Mouse (Mus musculus) heart, embryonic 15.5 days (tissue): ENCODE results near the gene Palld. TPM values are rescaled to one million over a fixed set of nuclear protein-coding genes. Genes with fewer than 3 reads are reported as not detected.

Experiments used
- ATAC-seq: fragments of 200-750 bp; cut with Nextera tagmentation; replicated peaks from 2 replicates; pipeline ENCODE4 v1.8.0; 2017; ENCODE audit warnings: low read depth, moderate TSS enrichment; ENCODE audit not compliant: insufficient number of reproducible peaks, insufficient read depth, low FRiP score
- H3K27ac ChIP-seq: fragments of 300-500 bp; sonication (generic); 2 replicates; pipeline ENCODE4 v1.5.1; 2015; ENCODE audit warnings: mild to moderate bottlenecking, inconsistent platforms
- H3K27me3 ChIP-seq: fragments of 300-500 bp; sonication (generic); 2 replicates; pipeline ENCODE4 v1.6.1; 2015; ENCODE audit warnings: inconsistent platforms
- H3K36me3 ChIP-seq: fragments of 300-500 bp; sonication (generic); 2 replicates; pipeline ENCODE4 v1.6.1; 2015; ENCODE audit warnings: mild to moderate bottlenecking, inconsistent platforms
- H3K4me1 ChIP-seq: fragments of 300-500 bp; sonication (generic); replicated peaks from 2 replicates; pipeline ENCODE4 v1.6.1; 2015; ENCODE audit warnings: inconsistent platforms
- H3K4me2 ChIP-seq: fragments of 300-500 bp; sonication (generic); 2 replicates; pipeline ENCODE4 v1.6.1; 2015; ENCODE audit warnings: inconsistent platforms, mild to moderate bottlenecking, moderate library complexity
- H3K4me3 ChIP-seq: fragments of 300-500 bp; sonication (generic); 2 replicates; pipeline ENCODE4 v1.5.1; 2015; ENCODE audit warnings: mild to moderate bottlenecking, inconsistent platforms
- H3K9ac ChIP-seq: fragments of 300-500 bp; sonication (generic); 2 replicates; pipeline ENCODE4 v1.6.1; 2015; ENCODE audit warnings: mild to moderate bottlenecking, inconsistent platforms
- H3K9me3 ChIP-seq: fragments of 300-500 bp; sonication (generic); replicated peaks from 2 replicates; pipeline ENCODE4 v1.6.1; 2016; ENCODE audit warnings: inconsistent platforms
- WGBS: fragments of 180-500 bp; shearing (Covaris S2); methylation state at CpG from one replicate; pipeline ENCODE4 v1.1.7; 2015; ENCODE audit warnings: mixed read lengths; 5-methylcytosine and 5-hydroxymethylcytosine counted together
- polyA plus RNA-seq: library from polyadenylated mRNA; unstranded; fragments of >200 nt; fragmentation: Nextera tagmentation; extraction: Ambion mirVana; gene quantifications from 2 replicates; pipeline ENCODE4 v1.2.1, GENCODE M21; 2015

Palld gene
- polyA plus RNA-seq, 1 experiment from 2014 or later, result 173 TPM

DNA sequence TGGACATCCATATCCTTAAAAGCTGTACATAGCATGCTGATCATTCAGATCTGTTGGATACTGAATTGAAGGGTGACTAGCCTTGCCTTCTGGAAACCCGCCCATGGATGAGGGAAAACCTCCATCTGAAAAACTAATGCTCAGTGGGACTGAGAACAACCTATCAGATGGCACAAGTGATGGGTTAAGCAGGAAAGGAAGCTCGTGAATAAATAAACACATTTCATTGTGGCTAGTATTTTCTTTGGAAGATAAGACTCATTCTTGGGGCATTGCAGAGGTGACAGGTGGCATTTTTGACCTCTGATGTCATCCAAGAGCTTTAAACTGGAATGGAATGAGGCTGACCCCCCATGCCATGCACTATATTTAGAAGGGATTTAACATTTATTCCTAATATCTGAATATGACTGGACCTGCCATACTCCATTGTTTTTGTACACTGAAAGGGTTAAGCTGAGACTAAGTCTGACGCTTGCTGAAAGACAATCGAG, 128.8 kb downstream of the Palld start:
- H3K4me3 ChIP-seq, result no peak overlapping the region
- H3K9ac ChIP-seq, result no peak overlapping the region
- no peak overlapping the region for H3K4me2 ChIP-seq
- no peaks in the 10 kb centered on the region for H3K27me3 ChIP-seq
- no peaks in the 10 kb centered on the region for H3K36me3 ChIP-seq
- 0 out of 2 replicates have a peak overlapping the region, but pooled peaks have one; percentile 7 for H3K27ac ChIP-seq
- 44% methylated on average over 4 of the region's 4 CpGs for WGBS
- peaks cover 36% of the 10 kb centered on the region for H3K4me1 ChIP-seq
- no peaks in the 10 kb centered on the region for H3K9me3 ChIP-seq
- ATAC-seq, result no peak

DNA sequence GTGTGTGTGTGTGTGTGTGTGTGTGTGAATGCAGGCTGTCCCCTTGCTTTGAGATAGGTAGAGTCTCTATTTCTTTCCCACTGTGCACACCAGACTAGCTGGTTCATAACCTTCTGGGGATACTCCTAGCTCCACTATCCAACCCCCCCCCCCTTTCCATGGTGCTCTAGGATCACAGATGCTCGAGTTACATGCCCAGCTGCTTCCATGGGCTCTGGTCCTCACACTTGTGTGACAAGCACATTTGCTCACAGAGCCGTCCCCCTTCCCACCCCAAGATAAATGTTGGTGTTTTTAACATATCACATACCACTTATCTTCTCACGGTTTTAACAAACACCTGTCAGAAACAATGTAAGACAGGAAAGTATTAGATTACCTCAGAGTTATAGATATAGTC, 131.2 kb downstream of the Palld start:
- no peak overlapping the region for H3K4me2 ChIP-seq

DNA sequence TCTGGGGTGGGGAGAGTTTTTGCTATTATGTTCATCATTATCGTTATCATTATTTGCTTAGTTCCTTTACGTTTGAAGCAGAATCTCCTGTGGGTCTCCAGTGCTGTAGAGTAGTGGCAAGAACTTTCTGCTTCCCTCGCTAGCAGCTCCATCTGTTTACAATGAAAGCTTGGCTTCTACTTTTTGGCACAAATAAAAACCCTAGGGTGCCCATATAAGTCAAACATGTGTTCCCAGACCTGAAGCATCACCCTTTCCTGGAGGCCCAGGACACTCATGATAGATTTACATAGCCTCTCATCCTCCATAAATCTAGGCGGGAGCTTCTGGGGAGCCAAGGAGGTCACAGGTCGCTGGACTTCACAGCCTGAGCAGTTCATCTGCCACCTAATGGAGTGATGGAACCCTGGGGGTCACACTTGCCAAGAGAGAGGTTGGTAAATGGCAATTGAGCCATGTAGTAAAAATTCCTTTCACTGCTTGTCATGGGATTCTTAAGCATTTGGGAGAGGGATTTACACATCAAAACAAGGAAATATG, 133.1 kb downstream of the Palld start:
- H3K4me1 ChIP-seq, result peaks cover 10% of the 10 kb centered on the region
- ATAC-seq, result no peak
- WGBS, result 73% methylated on average over 5 of the region's 5 CpGs

More for the DNA sequence above, 131.2 kb downstream of the Palld start:
- no peak for ATAC-seq
- no peaks in the 10 kb centered on the region for H3K36me3 ChIP-seq
- H3K9me3 ChIP-seq, result no peaks in the 10 kb centered on the region
- peaks cover 19% of the 10 kb centered on the region for H3K4me1 ChIP-seq
- no peak overlapping the region for H3K9ac ChIP-seq
- 44% methylated on average over 3 of the region's 3 CpGs for WGBS
- H3K27ac ChIP-seq, result no peak overlapping the region
- H3K27me3 ChIP-seq, result no peaks in the 10 kb centered on the region
- H3K4me3 ChIP-seq, result no peak overlapping the region

DNA sequence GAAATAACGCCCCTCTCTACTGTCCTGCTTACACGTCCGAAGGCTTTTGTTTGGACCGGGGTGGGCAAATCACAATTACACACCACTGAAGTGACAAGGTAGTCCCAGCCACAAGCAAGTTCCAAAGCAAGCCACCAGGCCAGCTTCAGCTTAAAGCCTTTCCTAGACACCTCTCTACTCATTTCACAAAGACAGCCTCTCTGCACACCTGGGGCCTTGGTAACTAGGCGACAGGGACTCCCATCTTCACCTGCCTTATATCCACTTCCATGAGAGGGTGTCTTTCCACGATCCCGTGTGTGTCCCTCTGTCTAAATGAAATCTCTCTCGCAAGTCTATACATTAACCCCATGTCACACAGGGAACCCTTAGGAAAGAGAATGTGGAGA, 142.3 kb downstream of the Palld start:
- Histone ChIP-seq H3K4me1 (peaks cover 61% of the 10 kb centered on the region), H3K9me3 (no peaks in the 10 kb centered on the region), H3K36me3 (no peaks in the 10 kb centered on the region), H3K27me3 (peaks cover 4% of the 10 kb centered on the region; the same call in 1 of the 2 replicates), H3K4me3 (peak overlapping the region; percentile 58), H3K27ac (peak overlapping the region; percentile 79), H3K4me2 (peak overlapping the region; percentile 89), H3K9ac (peak overlapping the region; percentile 64)
- 15% methylated on average over 8 of the region's 8 CpGs for WGBS
- ATAC-seq, result no peak; the same call in 1 of the 2 replicates

More for the DNA sequence above, 133.1 kb downstream of the Palld start:
- H3K9me3 ChIP-seq, result no peaks in the 10 kb centered on the region
- no peak overlapping the region for H3K27ac ChIP-seq
- no peak overlapping the region for H3K9ac ChIP-seq
- no peaks in the 10 kb centered on the region for H3K27me3 ChIP-seq
- no peak overlapping the region for H3K4me2 ChIP-seq
- H3K4me3 ChIP-seq, result no peak overlapping the region
- H3K36me3 ChIP-seq, result no peaks in the 10 kb centered on the region

DNA sequence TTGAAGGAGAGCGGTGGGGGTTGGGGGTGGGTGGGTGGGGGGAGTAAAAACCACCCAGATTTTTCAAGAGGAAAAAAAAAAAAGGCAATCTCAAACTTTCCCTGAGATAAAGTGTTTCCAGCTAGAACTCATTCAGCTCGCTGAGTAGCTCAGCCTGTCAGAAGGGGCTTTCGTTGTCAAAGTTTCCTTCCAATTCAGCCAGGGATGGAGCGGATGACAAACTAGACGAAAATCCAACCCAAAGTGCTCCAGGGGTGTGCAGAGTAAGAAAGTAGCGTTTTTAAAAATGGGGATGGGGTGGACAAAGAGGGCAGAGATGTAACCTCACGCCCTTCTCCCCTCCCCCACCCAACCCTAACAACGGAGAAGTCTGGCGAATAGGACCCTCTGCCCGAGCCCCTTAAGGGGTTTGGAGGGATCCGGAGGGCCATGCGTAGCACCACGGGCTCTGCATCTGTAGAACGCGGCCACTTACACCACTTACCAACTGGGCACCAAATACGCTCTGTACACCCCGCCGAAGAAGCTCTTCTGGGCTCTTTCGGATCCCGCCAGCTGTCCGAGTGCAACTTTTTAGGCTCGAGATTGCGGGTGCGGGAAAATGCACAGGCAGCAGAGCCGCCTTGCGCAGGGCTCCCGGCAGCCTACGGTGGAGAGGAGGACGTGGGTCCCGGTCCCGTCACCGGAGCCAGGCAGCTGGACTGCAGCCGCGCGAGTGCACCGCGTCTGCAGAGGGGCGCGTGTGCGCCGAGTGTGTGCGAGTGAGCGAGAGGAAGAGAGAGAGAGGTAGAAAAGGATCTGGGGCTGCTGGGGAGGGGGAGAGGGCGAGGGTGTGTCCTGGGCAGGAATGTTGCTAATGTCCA, 142.9 kb downstream of the Palld start:
- ATAC-seq, result peak; percentile 69
- Histone ChIP-seq H3K9me3 (no peaks in the 10 kb centered on the region), H3K9ac (peak overlapping the region; percentile 64), H3K4me2 (peak overlapping the region; percentile 89), H3K36me3 (no peaks in the 10 kb centered on the region), H3K4me3 (peak overlapping the region; percentile 58), H3K27me3 (peaks cover 4% of the 10 kb centered on the region; the same call in 1 of the 2 replicates), H3K27ac (peak overlapping the region; percentile 79), H3K4me1 (peaks cover 62% of the 10 kb centered on the region)
- 2% methylated on average over 44 of the region's 44 CpGs for WGBS

DNA sequence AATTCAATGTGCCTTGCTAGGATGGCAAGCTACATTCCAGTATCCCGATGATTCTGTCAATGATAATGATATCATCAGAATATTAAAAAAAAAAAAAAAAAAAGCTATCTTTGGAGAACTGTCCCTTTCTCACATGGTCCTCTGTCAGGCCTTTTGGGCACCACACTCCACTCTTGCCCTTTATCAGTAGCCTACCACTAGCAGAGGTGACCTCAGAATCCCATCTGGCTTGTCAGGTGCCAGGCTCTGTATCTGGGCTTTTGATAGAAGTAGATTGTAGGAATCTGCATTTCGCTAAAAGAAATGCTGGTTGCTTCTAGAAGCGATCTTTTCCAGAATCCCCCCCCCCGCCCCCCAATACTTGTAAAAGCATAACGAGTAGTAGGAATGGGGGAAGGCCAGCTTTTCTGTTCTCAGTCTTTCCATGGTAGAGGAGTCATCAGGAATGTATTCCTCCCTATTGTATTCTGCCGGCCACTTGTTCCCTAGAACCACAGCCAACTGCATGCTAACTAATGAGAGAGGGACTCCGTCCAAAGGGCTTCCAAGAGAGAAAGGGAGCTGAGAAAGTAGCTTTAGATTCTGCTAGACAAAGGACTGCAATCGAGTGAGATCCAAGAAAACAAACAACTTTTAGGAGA, 143.7 kb downstream of the Palld start:
- peak overlapping the region; percentile 58 for H3K4me3 ChIP-seq
- H3K27me3 ChIP-seq, result peaks cover 4% of the 10 kb centered on the region; the same call in 1 of the 2 replicates
- 19% methylated on average over 8 of the region's 8 CpGs for WGBS
- H3K4me2 ChIP-seq, result peak overlapping the region; percentile 89
- no peaks in the 10 kb centered on the region for H3K36me3 ChIP-seq
- H3K9ac ChIP-seq, result no peak overlapping the region; the same call in 1 of the 2 replicates
- no peaks in the 10 kb centered on the region for H3K9me3 ChIP-seq
- peak overlapping the region; percentile 79 for H3K27ac ChIP-seq
- no peak for ATAC-seq
- peaks cover 62% of the 10 kb centered on the region for H3K4me1 ChIP-seq

DNA sequence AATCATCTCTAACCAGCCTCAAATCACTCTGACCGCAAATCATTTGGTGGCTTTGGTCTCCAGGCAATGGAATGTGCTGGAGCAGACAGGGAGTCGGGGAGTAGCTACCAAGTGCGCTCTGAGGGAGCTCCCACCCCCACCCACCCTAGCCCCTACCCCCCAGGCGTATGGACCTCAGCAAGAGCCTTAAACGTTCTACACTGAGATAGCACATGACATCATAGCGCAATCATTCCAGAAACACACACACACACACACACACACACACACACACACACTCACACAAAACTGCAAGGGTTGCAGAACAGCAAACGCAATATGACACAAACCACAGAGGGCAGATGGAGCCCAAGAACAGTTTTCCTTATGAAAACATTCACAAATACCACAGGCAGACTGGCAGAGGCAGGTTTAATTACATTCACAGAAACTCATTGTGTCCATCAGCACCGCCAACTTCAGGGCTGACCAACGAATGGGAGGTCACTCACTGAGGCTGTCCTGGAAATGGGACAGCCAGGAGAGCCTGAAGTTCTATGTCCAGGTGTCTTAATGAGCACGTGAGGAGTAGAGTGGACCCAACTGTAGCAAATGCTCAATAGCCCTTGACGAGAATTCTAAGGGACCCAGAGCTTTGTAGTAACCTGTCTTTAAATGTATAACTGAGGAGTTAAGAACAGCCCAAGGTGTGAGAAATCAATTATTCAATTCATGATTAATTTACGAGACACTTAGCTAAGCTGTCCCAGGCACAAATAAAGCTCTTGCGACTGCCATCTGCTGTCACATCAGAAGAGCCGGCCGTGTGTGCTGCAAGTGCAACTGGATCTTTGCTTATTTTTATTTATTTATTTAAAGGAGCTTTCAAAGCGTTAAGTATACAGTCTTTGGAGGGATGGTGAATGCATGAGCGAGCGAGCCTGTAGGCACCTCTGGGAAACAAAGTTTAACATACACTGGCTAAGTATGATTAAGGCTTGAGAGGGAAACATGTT, 145.2 kb downstream of the Palld start:
- H3K4me2 ChIP-seq, result peak overlapping the region; percentile 89
- H3K36me3 ChIP-seq, result 0 out of 2 replicates have a peak, but pooled peaks cover 1% of the 10 kb centered on the region
- H3K4me1 ChIP-seq, result peaks cover 62% of the 10 kb centered on the region
- peak overlapping the region; percentile 63 for H3K27ac ChIP-seq
- H3K9ac ChIP-seq, result no peak overlapping the region
- WGBS, result 24% methylated on average over 18 of the region's 18 CpGs
- no peaks in the 10 kb centered on the region for H3K9me3 ChIP-seq
- peak overlapping the region; percentile 18; the same call in 1 of the 2 replicates for H3K4me3 ChIP-seq
- ATAC-seq, result no peak
- peaks cover 4% of the 10 kb centered on the region; the same call in 1 of the 2 replicates for H3K27me3 ChIP-seq

DNA sequence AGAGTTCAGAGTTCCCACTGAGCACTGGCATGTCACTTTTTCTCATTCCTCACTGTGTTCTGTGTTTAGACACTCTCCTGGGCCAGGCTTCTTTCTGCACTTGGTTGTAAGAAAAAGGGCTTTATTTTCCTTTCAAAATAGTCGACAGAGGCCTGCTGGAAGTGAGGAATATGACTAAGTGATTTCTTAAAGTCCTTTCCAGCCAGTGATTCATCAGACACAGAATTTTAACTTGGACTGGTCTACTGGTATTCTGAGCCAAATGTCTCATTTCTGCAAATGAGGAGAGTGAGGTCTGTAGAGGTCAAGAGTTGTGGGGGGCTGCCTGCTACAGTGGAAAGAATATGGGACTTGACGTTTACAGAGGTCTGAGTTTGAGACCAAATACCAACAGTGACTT, 147.3 kb downstream of the Palld start:
- Histone ChIP-seq H3K27ac (no peak overlapping the region), H3K4me1 (peaks cover 47% of the 10 kb centered on the region)

DNA sequence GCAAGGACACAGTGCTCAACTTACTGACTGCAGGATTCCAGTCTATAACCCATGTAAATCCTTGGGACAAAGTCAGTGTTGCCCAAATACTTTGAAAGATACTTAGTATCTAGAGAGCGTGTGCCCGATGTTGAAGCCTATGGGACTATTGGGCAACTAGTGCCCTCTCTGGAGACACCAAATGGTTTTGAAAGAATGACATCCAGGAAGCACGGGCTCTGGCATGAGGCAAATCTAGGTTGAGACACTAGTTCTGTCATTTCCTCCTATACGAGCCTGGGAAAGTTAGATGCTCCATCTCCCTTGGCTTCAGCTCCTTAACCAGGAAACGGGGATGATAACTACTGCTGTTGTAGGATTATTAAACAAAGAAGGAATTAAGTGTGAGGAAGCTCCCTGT, 155.4 kb downstream of the Palld start:
- ATAC-seq, result no peak
- H3K4me3 ChIP-seq, result no peak overlapping the region
- H3K27ac ChIP-seq, result no peak overlapping the region
- 71% methylated on average over 5 of the region's 5 CpGs for WGBS
- H3K4me1 ChIP-seq, result peaks cover 58% of the 10 kb centered on the region
- 0 out of 2 replicates have a peak, but pooled peaks cover 3% of the 10 kb centered on the region for H3K36me3 ChIP-seq
- no peak overlapping the region for H3K9ac ChIP-seq
- H3K27me3 ChIP-seq, result no peaks in the 10 kb centered on the region
- H3K4me2 ChIP-seq, result no peak overlapping the region
- H3K9me3 ChIP-seq, result no peaks in the 10 kb centered on the region

More for the DNA sequence above, 147.3 kb downstream of the Palld start:
- no peaks in the 10 kb centered on the region for H3K27me3 ChIP-seq
- H3K9ac ChIP-seq, result no peak overlapping the region
- H3K36me3 ChIP-seq, result 0 out of 2 replicates have a peak, but pooled peaks cover 5% of the 10 kb centered on the region
- WGBS, result 52% methylated on average over 2 of the region's 2 CpGs
- no peak overlapping the region for H3K4me2 ChIP-seq
- no peaks in the 10 kb centered on the region for H3K9me3 ChIP-seq
- no peak for ATAC-seq
- H3K4me3 ChIP-seq, result no peak overlapping the region
